8 mouse cellular contexts compared by ENCODE assay signal in the genomic region with DNA sequence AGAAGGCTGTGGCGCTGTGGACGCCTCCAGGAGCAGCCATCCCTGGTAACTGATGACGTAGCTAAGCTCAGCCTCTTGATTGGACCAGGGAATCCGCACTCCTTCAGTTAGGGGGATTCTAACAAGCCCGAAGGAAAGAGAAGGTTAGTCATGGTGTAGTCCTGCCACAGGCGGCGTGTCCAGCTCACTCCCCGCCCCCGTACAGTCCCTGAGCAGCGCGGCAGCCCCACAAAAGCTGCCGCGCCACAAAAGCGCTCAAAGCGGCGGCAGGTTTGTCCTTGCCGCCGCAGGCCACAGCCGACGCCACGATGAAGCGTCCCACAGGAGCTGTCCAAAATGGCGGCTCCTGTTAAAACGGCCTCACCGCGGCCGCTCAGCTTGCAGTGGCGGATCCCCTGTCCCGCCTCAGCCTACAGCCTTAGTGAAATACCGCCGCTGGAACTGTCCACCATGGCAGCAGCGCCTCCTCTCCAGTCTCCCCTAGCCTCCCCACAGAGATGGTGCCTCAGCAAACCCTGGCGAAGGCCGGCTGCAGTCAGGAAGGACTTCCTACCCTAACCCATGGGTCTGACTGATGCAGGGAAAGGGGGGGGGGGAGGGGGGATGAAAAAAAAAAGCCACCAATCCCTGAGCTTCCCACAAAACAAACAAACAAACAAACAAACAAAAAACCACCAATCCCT. TPM values are rescaled to one million over a fixed set of nuclear protein-coding genes. Genes with fewer than 3 reads are reported as not detected.
DNase-seq lines count a peak whose midpoint lies in the region; ATAC-seq lines count a peak whose summit lies in the region.

A gene (plus strand): TSS at position 110 of the 683 bp plus-strand sequence.

- no peaks in the 10 kb centered on the region for H3K4me1 ChIP-seq in forebrain, embryonic 11.5 days (replicated peaks; ENCODE audit: control insufficient read depth, insufficient read depth, low read length)
- no peaks in the 10 kb centered on the region for H3K4me1 ChIP-seq in heart, embryonic 16.5 days (ENCODE audit: control insufficient read depth, insufficient read depth, low read length)
- no peaks in the 10 kb centered on the region for H3K4me1 ChIP-seq in liver, embryonic 13.5 days (replicated peaks)
- no peaks in the 10 kb centered on the region for H3K4me1 ChIP-seq in stomach, embryonic 15.5 days

- peak; percentile 96 for ATAC-seq in forebrain, embryonic 11.5 days (replicated peaks; ENCODE audit: low FRiP score)
- ATAC-seq in heart, embryonic 16.5 days (replicated peaks; ENCODE audit: extremely low read depth, insufficient read depth, low FRiP score): peak; percentile 89
- peak; percentile 71 for ATAC-seq in liver, embryonic 13.5 days (ENCODE audit: low read depth)
- peak; percentile 91 for ATAC-seq in stomach, embryonic 15.5 days (ENCODE audit: insufficient read depth, low FRiP score, low read depth)

- H3K4me3 ChIP-seq in forebrain, embryonic 11.5 days (ENCODE audit: low read depth, low read length): peak within 1 kb of the TSS; percentile 51
- H3K4me3 ChIP-seq in heart, embryonic 16.5 days (ENCODE audit: low read length): peak within 1 kb of the TSS; percentile 55
- peak within 1 kb of the TSS; percentile 52 for H3K4me3 ChIP-seq in liver, embryonic 13.5 days (replicated peaks)
- H3K4me3 ChIP-seq in stomach, embryonic 15.5 days (replicated peaks): peak within 1 kb of the TSS; percentile 52

- H3K9ac ChIP-seq in forebrain, embryonic 11.5 days (ENCODE audit: low read length): peak within 1 kb of the TSS; percentile 90
- H3K9ac ChIP-seq in heart, embryonic 16.5 days (ENCODE audit: low read length): peak within 1 kb of the TSS; percentile 67
- peak within 1 kb of the TSS; percentile 61 for H3K9ac ChIP-seq in liver, embryonic 13.5 days
- peak within 1 kb of the TSS; percentile 45 for H3K9ac ChIP-seq in stomach, embryonic 15.5 days

- no peaks in the 10 kb centered on the region for H3K27me3 ChIP-seq in forebrain, embryonic 11.5 days (ENCODE audit: control insufficient read depth, insufficient read depth, low read length)
- peaks cover 12% of the 10 kb centered on the region for H3K27me3 ChIP-seq in heart, embryonic 16.5 days (ENCODE audit: control insufficient read depth, insufficient read depth, low read length)
- peaks cover 39% of the 10 kb centered on the region for H3K27me3 ChIP-seq in liver, embryonic 13.5 days
- H3K27me3 ChIP-seq in stomach, embryonic 15.5 days (replicated peaks): 0 out of 2 replicates have a peak, but pooled peaks cover 4% of the 10 kb centered on the region

- peak within 1 kb of the TSS; percentile 91 for H3K27ac ChIP-seq in forebrain, embryonic 11.5 days (ENCODE audit: low read depth, low read length)
- H3K27ac ChIP-seq in heart, embryonic 16.5 days (ENCODE audit: low read length): peak within 1 kb of the TSS; percentile 54; the same call in 1 of the 2 replicates
- H3K27ac ChIP-seq in liver, embryonic 13.5 days: no peak within 1 kb of the TSS
- H3K27ac ChIP-seq in stomach, embryonic 15.5 days: peak within 1 kb of the TSS; percentile 66

- H3K4me2 ChIP-seq in forebrain, embryonic 11.5 days (ENCODE audit: low read depth, low read length, severe bottlenecking): peak within 1 kb of the TSS; percentile 72
- peak within 1 kb of the TSS; percentile 83 for H3K4me2 ChIP-seq in heart, embryonic 16.5 days (ENCODE audit: low read depth, low read length)
- peak within 1 kb of the TSS; percentile 66 for H3K4me2 ChIP-seq in liver, embryonic 13.5 days
- peak within 1 kb of the TSS; percentile 79 for H3K4me2 ChIP-seq in stomach, embryonic 15.5 days

- H3K36me3 ChIP-seq in forebrain, embryonic 11.5 days (ENCODE audit: control insufficient read depth, insufficient read depth, low read length): no peaks in the 10 kb centered on the region
- H3K36me3 ChIP-seq in heart, embryonic 16.5 days (ENCODE audit: control insufficient read depth, insufficient read depth): no peaks in the 10 kb centered on the region
- H3K36me3 ChIP-seq in liver, embryonic 13.5 days: no peaks in the 10 kb centered on the region
- no peaks in the 10 kb centered on the region for H3K36me3 ChIP-seq in stomach, embryonic 15.5 days

- WGBS in forebrain, embryonic 11.5 days: 6% methylated on average over 34 of the region's 34 CpGs
- WGBS in heart, embryonic 16.5 days: 4% methylated on average over 34 of the region's 34 CpGs
- 9% methylated on average over 33 of the region's 34 CpGs for WGBS in liver, embryonic 13.5 days (ENCODE audit: insufficient replicate concordance)
- WGBS in stomach, embryonic 15.5 days: 12% methylated on average over 34 of the region's 34 CpGs

- DNase-seq in A20 (ENCODE audit: low read depth, low spot score): peak; percentile 96
- DNase-seq in brain, embryonic 18.5 days (ENCODE audit: low read depth, low spot score): peak; percentile 86
- peak; percentile 83 for DNase-seq in forebrain, embryonic 11.5 days (ENCODE audit: low spot score)
- peak; percentile 77 to 88 for DNase-seq in kidney, postnatal 25 days
- DNase-seq in liver, embryonic 13.5 days: peak; percentile 30
- peak; percentile 85 for DNase-seq in neural tube, embryonic 10.5 days (ENCODE audit: extremely low spot score, low spot score)

- H3K9me3 ChIP-seq in forebrain, embryonic 11.5 days (ENCODE audit: control insufficient read depth, low read length): no peaks in the 10 kb centered on the region
- no peaks in the 10 kb centered on the region for H3K9me3 ChIP-seq in heart, embryonic 16.5 days (replicated peaks; ENCODE audit: control insufficient read depth, low read length)
- H3K9me3 ChIP-seq in liver, embryonic 13.5 days (replicated peaks): no peaks in the 10 kb centered on the region
- H3K9me3 ChIP-seq in stomach, embryonic 15.5 days: no peaks in the 10 kb centered on the region

RNA-seq across cellular contexts. Expression of the gene that starts here (rescaled TPM):
- polyA plus RNA-seq in forebrain, embryonic 11.5 days (2014; fragmentation: Nextera tagmentation; extraction: Ambion mirVana): 1.5 and 2.1 TPM in 2 replicates
- polyA plus RNA-seq in heart, embryonic 16.5 days (2015; fragmentation: Nextera tagmentation; extraction: Ambion mirVana): not detected in 2 replicates
- 0.21 TPM in 1 of 2 replicates, not detected in the other for polyA plus RNA-seq in liver, embryonic 13.5 days (2015; fragmentation: Nextera tagmentation; extraction: Ambion mirVana)
- 1.1 and 1.3 TPM in 2 replicates for polyA plus RNA-seq in stomach, embryonic 15.5 days (2015; fragmentation: Nextera tagmentation; extraction: Ambion mirVana)

Comparison
In these comparisons a context has a peak if more than half of its experiments do, and no peak if none do; other contexts are left out.
1. Peak in ATAC-seq, H3K4me3 ChIP-seq, H3K27ac ChIP-seq, H3K9ac ChIP-seq and H3K4me2 ChIP-seq in heart, embryonic 16.5 days; RNA of the gene not detected or under 1 TPM.
2. Peak in DNase-seq, ATAC-seq, H3K4me3 ChIP-seq, H3K9ac ChIP-seq and H3K4me2 ChIP-seq in liver, embryonic 13.5 days; RNA of the gene not detected or under 1 TPM.
3. DNase-seq: peak in every context shown above with its lines; median percentile 96 in A20; 86 in brain, embryonic 18.5 days; 85 in neural tube, embryonic 10.5 days; 83 in forebrain, embryonic 11.5 days; 82 in kidney, postnatal 25 days; 30 in liver, embryonic 13.5 days.